Mouse (Mus musculus) forelimb bud, embryonic 11.5 days (tissue): ENCODE data around the gene Wdr70.

ENCODE experiments used
- DNase-seq: peaks from one replicate; pipeline ENCODE4 v3.0.0-alpha.2; 2012; ENCODE audit warnings: low read depth, low spot score

The Wdr70 gene

DNA sequence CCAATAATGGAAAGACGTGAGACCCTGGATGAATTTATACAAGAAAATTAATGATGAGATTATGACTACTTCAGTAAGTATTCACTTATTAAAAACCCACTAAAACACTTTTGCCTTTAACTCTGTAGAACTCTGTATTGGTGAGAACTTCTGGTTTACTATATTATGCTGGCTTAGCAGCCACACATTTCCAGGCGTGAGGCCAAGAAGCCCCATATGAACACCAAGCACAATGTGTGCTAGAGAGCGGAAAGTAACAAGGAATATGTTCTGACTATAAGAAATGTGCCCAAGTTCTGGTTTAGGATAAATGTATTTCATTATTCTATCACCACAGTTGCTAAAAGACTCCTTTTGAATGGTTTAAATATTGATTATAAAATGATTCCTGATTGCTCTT is 68.4 kb downstream of the Wdr70 start:
- DNase-seq, result no peak

DNA sequence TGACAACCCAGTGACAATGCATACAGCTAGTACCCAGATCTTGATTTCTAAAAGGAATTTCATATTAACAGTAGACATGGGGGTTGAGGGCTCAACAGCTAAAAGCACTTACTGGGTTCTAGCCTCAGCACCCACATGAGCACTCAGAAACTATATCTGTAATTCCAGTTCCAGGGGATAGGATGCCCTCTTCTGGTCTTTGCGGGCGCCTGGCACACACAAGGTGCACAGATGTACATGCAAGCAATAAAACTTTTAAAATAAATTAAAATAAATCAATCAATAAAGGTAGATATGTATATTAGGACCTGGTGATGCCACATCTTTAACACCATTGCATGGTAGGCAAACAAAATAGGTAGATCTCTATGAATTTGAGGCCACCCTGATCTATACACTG is 71.5 kb downstream of the Wdr70 start:
- DNase-seq, result no peak

DNA sequence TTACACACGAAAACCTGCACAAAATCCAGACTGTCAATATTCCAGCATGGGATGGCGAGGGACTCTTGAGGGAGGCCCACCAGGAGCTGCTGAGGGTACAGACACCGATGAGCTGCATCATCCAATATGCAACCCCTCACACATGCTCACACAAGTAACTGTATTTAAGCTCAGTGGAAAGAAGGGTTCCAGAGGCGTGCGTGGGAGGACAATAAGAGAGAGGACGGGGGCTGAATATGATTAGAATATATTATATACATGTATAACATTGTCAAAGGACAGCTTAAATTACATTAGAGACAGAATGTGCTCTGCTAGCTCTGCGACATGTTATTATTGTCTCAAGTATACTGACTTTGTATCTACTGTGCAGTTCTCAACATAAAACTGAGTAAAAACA is 87.6 kb downstream of the Wdr70 start:
- DNase-seq, result no peak

DNA sequence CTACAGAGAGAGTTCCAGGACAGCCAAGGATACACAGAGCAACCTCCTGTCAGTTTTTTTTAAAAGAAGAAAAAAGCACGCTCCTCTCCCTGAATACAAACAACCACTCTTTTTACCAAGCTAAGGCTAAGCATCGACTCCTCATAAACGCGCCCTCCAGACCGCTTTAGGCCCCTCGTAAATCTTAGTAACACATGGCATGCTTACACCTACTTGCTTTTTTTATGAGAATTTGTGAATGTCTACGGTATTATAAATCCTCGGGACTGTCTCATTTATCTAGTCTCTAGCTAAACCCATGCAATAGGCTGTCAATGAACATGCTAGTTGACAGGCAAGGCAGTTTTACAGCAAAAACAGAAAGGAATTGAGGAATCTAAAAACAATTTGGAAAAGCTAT is 91.6 kb downstream of the Wdr70 start:
- peak; percentile 43 for DNase-seq

DNA sequence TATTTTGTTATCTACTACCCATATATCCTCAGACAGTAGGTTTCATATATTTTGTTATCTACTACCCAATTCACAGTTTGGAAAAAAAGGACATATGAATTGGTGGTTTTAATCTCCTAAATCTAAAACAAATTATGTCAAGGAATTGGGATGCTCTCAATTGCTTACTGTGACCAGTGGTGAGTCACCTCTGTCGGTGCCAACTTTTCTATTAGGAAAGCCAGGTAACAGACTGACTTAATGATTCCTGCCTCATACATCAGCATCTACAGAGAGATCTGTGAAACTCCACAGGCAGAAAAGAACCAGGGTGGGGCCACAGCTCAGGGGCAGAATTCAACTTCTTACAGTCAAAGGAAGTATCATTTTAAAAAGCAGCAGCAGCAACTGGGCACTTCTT is 93.0 kb downstream of the Wdr70 start:
- DNase-seq, result no peak

DNA sequence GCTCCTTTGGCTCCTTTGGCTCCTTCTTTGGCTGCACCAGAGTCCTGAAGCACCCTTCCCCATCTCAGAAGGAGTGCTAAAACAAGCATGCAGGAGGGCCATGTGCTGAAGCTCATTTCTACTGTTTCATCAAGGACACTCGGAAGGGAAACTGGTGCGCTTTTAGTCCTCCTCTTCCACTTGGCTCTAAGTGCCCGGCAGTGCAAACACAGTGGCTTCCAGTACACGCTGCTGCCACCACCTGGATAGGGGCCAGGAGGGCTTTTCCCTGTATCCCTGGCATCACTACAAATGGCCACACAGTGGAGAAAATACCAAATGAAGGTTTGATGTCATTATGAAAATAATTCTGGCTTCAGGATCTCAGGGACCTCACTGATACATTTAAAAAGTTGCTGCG is 93.5 kb downstream of the Wdr70 start:
- DNase-seq, result no peak

DNA sequence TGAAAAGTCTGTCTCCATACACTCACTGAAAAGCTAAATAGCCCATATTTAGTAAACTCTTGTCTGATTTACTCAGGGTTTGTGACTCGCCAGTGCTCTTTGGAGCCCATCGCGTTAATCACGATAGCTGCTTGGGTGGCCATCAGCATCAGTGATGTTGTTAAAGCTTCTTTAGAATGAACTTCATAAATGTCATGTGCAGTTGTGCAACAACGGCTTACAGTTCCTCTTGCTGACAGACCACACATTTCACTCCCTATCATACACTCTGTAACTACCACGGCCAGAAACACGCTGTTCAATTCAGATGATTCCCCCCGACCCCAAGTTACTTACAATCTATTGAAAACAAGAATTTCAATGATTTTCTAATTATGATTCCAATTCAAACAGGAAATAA is 95.2 kb downstream of the Wdr70 start:
- no peak for DNase-seq

DNA sequence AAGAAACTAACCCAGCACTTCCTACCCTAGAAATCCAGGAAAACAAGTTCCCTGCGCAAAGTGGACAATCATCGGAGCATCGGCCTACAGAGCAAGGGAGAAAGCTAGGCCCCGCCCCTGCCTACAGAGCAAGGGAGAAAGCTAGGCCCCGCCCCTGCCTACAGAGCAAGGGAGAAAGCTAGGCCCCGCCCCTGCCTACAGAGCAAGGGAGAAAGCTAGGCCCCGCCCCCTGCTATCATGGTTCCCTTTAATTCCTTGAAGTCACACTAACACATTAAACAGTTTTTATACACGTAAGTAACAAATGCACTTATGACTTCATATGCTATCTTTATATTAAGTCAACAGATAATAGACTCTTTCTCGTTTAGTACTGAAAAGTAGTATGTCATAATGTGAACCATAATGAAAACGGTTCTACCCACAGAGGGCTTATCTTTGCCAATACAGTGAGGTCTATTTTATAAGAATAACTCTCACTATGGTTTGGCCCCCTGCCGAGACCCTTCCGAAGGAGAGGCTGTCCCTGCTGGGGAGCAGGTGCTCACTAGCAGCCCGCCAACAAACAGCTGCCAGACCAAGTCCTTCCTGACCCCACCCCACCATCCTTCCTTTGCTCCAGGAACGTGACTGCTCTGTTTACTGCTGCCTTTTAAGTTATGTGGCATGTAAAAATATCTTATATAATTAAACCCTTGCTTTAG is 100.0 kb downstream of the Wdr70 start:
- DNase-seq, result no peak

DNA sequence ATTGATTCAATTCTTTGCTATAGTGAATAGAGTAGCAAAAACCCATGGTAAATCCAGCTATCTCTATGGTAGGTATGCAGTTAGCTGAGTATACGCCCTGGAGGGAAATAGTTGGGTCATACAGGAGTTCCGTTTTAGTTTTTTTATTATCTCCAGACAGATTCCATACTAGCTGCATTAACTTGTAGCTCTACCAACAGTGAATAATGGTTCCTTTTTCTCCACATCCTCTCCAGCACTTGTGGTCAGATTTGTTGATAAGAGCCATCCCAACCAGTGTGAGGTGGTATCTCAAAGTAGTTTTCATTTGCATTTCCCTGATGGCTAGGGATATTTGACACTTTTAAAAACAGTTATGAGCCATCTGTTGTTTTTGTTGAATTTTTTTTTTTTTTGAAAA is 100.9 kb downstream of the Wdr70 start:
- DNase-seq, result no peak

DNA sequence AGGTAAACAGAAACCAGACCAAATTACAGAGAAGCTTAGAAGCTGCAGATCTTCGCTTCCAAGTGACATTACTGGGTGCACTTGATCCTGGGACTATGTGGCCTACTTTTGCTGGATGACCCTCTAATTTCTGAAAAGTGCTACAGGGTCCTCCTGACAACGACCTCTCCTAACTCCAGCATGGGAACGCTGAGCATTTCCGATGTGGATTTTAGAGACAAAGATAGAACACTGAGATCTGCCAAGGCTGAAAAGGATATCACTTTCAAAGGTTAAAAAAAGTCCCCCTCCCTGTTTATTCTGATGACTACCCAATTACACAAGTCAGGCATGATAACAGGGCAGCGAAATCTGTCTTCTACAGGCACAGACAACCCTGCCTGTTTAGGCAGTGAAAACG is 105.3 kb downstream of the Wdr70 start:
- no peak for DNase-seq

DNA sequence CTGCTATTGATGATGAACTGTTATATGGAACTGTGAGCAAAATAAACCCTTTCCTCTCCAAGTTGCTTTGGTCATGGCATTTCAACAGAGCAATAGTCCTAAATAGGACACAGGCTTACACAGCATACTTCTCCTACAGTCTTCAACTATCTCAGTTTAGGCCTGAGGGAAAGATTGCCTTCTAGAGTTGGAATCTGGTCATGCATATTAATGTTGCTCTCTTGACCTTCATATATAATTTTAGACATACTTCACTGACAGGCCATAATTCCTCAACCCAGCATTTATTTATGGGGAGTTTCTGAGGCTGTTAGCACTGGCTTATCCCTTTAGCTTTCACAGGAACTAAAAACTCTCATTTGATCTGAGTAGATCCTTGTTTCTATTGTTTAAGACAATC is 108.9 kb downstream of the Wdr70 start:
- DNase-seq, result no peak

DNA sequence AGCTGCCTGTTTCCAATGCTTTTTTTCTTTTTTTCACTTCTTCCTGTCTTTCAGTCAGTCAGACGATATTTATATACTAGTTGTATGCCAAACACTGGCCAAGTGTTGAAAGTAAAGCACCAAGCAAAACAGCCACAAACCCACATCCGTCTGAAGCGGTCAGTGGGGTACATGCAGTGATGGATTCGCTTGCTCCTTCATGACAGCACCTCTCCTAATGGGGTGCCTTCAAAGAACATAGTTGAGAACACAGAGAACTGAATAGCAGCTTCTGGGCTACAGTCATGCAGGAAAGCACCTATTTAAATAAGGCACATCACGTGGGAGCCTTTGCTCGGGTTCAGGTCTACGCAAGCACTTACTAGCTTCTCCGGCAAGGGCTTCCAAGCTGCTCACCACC is 111.6 kb downstream of the Wdr70 start:
- DNase-seq, result no peak

DNA sequence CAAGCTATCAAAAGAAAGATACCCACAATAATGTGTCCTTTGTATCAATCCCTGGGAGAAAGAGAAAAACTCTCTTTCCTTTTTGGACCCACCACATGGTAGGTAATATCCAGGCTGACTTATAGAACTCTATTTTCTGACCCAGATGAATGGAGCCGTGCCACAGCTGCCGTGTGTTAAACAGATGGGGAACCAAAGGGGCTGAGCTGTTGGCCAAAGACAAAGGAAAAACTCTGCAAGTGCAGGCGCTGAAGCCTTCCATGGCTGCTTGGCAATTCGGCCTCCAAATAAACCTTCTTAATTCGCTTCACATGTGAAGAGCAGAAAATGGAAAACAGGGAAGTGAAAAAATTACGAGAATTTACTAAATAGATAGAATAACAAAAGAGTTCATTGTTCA is 112.7 kb downstream of the Wdr70 start:
- DNase-seq, result peak; percentile 45

DNA sequence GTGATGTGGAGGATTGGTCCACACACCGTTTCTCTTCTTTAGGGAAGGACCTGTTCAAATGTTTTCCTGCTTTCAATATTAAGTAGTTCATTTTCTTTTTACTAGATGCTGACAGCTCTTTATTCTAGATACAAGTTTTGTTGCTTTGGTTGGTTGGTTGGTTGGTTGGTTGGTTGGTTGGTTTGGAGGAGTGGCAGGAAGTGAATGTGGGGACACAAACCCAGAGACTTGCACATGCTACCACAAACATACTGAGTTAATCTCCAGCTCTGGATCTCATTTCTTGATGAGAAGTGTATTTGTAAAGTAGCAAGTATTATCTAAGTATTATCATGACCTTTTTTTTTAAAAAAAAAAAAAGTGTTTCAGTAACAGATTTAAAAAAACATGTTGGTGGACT is 120.4 kb downstream of the Wdr70 start:
- DNase-seq, result no peak

DNA sequence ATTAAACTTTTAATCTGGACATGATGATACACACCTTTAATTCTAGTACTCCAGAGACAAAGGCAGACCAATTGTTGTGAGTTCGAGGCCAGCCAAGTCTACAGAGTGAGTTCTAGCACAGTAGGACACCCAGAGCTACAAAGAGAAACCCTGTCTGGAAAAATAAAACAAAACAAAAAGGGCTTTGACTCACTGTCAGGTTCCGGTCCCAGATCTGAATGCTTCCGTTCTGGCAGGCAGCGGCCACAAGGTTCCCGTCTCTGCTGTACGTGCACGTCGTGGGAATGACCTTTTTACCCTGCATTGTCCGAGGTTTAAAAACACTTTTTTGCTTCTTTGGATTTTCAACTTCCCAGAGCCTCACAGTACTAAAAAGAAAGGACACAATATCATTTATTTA is 122.2 kb downstream of the Wdr70 start:
- no peak for DNase-seq

DNA sequence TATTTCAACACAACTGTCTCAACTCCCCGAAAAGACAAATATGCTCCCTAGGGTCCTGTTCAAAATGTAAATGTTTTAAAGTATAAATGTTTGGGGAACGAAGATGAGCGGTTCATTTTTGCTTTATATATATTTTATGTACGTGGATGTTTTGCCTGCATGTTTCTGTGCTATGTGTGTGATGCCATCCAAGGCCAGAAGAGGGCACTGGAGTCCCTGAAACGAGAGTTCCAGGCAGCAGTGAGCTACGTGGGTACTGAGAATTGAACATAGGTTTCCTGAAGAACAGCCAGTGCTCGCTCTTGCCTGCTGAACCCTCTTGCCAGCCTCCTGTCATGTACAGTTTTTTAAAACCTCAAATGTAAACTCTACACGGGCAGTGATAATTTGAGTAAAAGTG is 124.6 kb downstream of the Wdr70 start:
- no peak for DNase-seq

DNA sequence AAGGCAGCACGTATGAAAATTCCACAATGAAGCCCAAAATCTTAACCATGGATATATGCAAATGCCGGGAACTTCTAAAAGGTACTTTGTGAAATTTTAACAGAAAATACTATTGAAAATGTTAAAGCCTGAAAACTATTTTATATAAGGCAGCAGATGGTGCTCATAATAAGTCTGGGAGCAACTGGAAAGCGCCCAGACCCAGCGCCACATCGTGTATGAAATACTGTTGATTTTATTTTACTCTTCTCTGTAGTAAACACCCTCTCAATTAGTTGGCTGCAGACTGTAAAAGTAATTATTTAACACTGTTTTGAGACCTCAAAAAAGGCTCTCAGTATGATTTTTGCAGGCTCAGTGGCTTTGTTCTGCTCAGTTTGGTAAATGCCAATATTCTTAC is 126.5 kb downstream of the Wdr70 start:
- no peak for DNase-seq

DNA sequence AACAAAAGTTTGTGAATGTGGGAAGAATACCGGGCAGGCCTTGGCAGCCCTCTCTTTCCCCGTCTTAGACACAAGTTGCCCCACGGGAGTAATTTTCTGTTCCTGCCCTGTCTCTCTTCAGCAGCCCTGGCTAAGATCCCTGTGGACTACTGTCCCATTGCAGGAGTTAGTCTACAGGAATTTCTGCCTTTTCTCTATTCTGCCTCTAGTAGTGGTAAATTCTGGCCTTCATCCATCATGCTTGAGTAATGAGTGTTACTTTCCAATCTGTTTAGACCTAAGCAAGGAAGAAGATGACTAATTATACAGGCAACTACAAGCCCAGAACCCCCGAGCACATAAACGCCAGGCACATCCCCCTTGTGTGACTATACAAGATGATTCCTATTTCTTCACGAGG is 136.2 kb downstream of the Wdr70 start:
- no peak for DNase-seq

DNA sequence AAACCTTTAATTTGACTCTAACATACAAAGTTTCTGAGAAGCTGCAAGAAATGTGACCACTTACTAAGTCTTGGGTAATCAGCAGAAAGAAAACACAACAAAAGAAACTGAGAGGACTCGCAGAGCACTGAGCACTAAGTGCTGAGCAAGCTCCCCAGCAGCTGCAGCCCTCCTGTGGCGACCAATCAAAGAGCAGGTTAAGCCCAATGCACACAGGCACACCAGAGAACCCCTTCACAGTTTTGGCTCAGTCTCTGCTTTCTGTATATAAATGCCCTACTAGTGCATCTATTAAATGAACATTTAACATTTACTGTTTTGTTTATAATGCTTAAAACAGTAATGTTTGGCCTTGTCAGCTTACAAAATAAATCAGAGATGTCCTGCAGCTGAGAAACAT is 137.5 kb downstream of the Wdr70 start:
- DNase-seq, result no peak

DNA sequence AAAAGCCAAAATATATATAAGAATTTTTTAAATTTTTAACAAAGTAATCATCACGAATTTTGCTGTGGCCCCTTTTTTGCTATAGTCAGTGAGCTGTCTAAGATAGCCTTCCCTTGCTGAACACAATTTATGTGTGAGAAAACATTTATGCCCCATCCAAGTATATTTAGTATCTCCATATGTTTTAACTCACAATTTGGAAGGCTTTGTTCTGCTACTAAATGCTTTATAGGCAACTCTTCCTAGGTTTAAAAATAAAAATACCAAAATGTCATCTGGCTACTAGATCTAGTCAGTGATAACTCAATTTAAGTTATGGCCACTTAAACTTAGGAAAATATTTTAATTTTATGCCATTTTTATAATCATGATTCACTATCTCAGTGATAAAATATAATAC is 142.1 kb downstream of the Wdr70 start:
- DNase-seq, result no peak

DNA sequence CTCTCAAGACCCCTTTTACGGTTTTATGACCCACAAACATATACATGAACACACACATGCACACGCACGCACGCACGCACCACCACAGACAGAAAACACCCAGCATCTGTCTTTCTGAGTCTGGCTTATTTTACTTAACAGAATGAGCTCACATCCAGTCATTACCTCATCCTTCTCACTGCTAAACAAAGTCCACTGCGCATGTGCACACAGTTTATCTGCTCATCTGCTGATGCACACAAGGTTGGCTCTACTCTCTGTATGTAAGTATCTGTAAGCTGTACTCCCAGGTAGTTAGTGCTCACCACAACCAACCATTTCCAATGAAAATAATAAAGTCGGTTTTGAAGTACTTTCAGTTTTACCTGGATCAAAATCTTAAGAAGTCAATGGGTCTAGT is 148.4 kb downstream of the Wdr70 start:
- no peak for DNase-seq

DNA sequence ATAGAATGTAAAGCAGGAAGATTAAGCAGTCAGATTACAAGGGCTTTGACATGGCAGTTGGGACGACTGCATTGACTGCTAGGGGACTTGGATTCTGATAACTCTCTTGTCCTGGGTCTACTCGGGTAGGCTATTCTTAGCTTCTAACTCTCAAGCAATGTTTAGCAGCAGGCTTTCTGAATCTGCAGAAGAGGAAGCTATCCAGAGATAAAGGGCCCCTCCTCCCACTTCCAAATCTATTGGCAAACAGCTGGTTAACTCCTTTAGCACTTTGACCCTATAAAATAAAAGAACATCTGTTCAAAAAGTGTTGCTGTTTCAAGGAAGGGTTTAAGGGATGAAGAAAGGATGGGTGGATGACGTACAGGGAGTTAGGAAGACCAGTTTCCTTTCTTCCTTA is 157.3 kb downstream of the Wdr70 start:
- no peak for DNase-seq

DNA sequence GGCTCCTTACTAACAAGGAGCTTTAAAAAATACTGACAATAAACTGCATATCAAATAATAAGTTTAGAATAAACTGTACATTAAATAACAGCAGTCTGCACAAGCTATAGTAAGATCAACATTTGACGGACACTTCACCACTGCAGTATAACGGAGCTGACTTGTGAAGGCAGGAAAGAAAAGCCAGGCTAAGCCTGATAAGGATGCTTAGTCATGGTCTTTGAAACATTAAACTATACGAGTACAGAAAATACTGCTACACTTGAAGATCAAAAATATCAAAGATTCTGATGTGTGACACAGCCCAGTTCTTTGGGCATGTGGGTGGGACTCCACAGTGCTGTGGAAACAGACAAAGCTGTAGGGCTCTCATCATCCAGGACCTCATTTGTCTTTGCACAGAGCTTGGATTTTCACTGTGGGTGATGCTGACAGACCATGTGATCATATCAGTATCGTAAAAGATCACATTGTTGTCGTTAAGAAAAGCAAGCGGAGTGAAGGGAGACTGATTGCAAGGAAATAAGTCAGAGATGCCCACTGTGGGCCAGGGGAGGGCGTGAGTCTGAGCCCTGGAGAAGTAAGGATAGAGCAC is 163.3 kb downstream of the Wdr70 start:
- DNase-seq, result no peak

DNA sequence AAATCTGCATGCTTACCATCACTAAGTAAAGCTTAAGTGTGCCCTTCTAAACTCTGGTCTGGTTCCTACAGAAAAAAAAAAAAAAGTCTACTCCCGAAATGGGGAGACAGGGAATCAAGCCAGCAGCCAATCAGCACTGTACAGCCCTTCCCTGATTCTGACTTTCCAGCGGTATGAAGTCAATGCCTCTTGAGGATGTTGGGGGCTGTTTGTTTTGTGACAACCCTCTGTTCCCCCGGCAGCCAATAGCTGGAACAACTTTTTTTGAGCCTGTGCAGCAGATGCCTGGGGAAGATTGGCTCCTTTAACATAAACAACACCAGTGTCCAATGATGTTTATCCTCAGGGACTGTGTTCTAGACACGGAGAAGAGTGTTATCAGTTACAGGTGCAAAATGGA is 164.4 kb downstream of the Wdr70 start:
- no peak for DNase-seq
